Mouse (Mus musculus) intestine, embryonic 14.5 days (tissue): ENCODE data around the gene Pmpca. TPM values are rescaled to one million over a fixed set of nuclear protein-coding genes. Genes with fewer than 3 reads are reported as not detected.
A peak's percentile ranks its signal among the peaks of the same experiment; 100 is the strongest.

Experiments
- ATAC-seq: fragments of 200-750 bp; cut with Nextera tagmentation; replicated peaks from 2 replicates; pipeline ENCODE4 v1.8.0; 2017; ENCODE audit warnings: low read depth, moderate number of reproducible peaks, moderate TSS enrichment, moderate library complexity; ENCODE audit not compliant: low FRiP score, low TSS enrichment
- DNase-seq: peaks from one replicate; pipeline ENCODE4 v3.0.0-alpha.2; 2018; ENCODE audit warnings: low spot score
- H3K27ac ChIP-seq: fragments of 300-500 bp; sonication (generic); 2 replicates; pipeline ENCODE4 v1.5.1; 2014; ENCODE audit warnings: low read depth, mild to moderate bottlenecking, control low read depth
- H3K27me3 ChIP-seq: fragments of 300-500 bp; sonication (generic); replicated peaks from 2 replicates; pipeline ENCODE4 v1.6.1; 2014; ENCODE audit warnings: low read length, control low read depth; ENCODE audit not compliant: control insufficient read depth, insufficient read depth
- H3K36me3 ChIP-seq: fragments of 300-500 bp; sonication (generic); 2 replicates; pipeline ENCODE4 v1.6.1; 2014; ENCODE audit warnings: low read length, control low read depth; ENCODE audit not compliant: control insufficient read depth, insufficient read depth
- H3K4me1 ChIP-seq: fragments of 300-500 bp; sonication (generic); replicated peaks from 2 replicates; pipeline ENCODE4 v1.6.1; 2014; ENCODE audit warnings: low read length, control low read depth, mixed read lengths; ENCODE audit not compliant: control insufficient read depth, insufficient read depth
- H3K4me2 ChIP-seq: fragments of 300-500 bp; sonication (generic); 2 replicates; pipeline ENCODE4 v1.6.1; 2014; ENCODE audit warnings: low read length
- H3K4me3 ChIP-seq: fragments of 300-500 bp; sonication (generic); 2 replicates; pipeline ENCODE4 v1.5.1; 2014; ENCODE audit warnings: low read depth, low read length, control low read depth, mixed read lengths
- H3K9ac ChIP-seq: fragments of 300-500 bp; sonication (generic); 2 replicates; pipeline ENCODE4 v1.6.1; 2014; ENCODE audit warnings: mild to moderate bottlenecking, low read length
- H3K9me3 ChIP-seq: fragments of 300-500 bp; sonication (generic); 2 replicates; pipeline ENCODE4 v1.6.1; 2016; ENCODE audit warnings: low read length, control low read depth; ENCODE audit not compliant: control insufficient read depth
- WGBS: fragments of 180-500 bp; shearing (Covaris S2); extraction: QIAGEN DNeasy Blood & Tissue Kit; methylation state at CpG from one replicate; pipeline ENCODE4 v1.1.7; 2014; 5-methylcytosine and 5-hydroxymethylcytosine counted together
- polyA plus RNA-seq: library from polyadenylated mRNA; unstranded; fragments of >200 nt; fragmentation: Nextera tagmentation; extraction: Ambion mirVana; gene quantifications from 2 replicates; pipeline ENCODE4 v1.2.1, GENCODE M21; 2014

Gene Pmpca
- polyA plus RNA-seq, 1 experiment from 2014 or later: 90.2 TPM

DNA sequence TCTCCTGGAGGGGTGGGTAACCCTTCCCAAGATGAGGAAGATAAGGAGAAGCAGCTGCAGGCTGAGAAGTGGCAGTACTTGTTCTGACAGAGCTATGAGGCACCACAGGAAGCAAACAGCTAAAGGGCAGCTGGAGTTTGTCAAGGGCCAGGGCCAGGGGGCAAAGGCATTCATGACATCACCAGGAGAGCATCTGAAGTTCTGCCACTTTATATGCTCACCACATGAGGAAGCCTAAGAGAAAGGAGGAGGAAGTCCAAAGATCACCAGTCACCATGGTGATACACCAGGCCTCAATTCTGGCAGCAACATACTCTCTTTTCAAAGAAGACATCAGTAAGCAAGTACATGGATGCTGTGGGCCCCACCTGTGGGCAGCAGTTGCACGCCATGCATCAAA is 33.9 kb downstream of the Pmpca start:
- no peak for DNase-seq
- Histone ChIP-seq H3K4me2 (no peak overlapping the region), H3K36me3 (peaks cover 95% of the 10 kb centered on the region), H3K27me3 (no peaks in the 10 kb centered on the region), H3K9me3 (no peaks in the 10 kb centered on the region), H3K9ac (no peak overlapping the region), H3K4me1 (no peaks in the 10 kb centered on the region), H3K27ac (no peak overlapping the region), H3K4me3 (no peak overlapping the region)
- 0 out of 2 replicates have a peak, but pooled peaks have one; percentile 40 for ATAC-seq
- 88% methylated on average over 1 of the region's 1 CpGs for WGBS

DNA sequence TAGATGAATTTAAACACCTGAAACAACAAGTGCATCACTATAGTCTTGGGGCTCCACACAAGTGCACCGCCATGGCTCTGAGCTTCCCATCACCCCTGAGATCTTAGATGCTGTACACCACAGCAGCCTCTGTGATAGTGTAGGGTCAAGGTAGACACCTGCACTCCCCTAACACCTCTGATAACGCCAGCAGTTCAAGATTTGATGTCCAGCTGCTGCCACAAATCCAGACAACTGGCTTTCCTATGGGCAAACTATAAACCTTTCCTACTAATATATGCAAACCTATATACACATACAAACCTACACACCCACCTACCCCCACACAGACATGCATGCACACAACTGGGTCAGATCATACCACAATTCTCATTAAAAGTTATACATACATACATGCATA is 35.4 kb downstream of the Pmpca start:
- no peak for DNase-seq
- peaks cover 97% of the 10 kb centered on the region for H3K36me3 ChIP-seq

DNA sequence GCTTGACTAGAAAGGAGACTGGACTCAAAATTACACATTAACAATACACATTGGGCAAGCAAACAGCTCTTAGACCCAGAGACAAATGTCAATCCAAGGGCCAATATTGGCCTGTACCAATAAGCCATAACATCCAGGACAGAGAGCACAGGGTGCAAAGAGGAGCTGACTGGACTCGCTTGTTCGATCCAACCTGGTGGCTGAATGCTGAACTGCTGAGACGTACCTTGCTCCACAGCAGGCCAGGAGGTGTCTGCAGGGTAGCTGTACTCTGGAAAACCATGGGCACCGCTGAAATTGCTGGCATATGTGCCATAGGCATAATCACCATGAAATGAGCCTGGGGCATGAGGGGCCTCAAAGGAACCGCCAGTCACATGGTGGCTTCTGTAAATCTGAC is 40.7 kb downstream of the Pmpca start:
- H3K36me3 ChIP-seq: peaks cover 99% of the 10 kb centered on the region

More for the DNA sequence above, 35.4 kb downstream of the Pmpca start:
- no peaks in the 10 kb centered on the region for H3K27me3 ChIP-seq
- no peaks in the 10 kb centered on the region for H3K4me1 ChIP-seq
- H3K4me3 ChIP-seq: no peak overlapping the region
- no peak overlapping the region for H3K9ac ChIP-seq
- WGBS: 95% methylated on average over 2 of the region's 2 CpGs
- no peak overlapping the region for H3K4me2 ChIP-seq
- no peak for ATAC-seq
- no peaks in the 10 kb centered on the region for H3K9me3 ChIP-seq
- H3K27ac ChIP-seq: no peak overlapping the region

DNA sequence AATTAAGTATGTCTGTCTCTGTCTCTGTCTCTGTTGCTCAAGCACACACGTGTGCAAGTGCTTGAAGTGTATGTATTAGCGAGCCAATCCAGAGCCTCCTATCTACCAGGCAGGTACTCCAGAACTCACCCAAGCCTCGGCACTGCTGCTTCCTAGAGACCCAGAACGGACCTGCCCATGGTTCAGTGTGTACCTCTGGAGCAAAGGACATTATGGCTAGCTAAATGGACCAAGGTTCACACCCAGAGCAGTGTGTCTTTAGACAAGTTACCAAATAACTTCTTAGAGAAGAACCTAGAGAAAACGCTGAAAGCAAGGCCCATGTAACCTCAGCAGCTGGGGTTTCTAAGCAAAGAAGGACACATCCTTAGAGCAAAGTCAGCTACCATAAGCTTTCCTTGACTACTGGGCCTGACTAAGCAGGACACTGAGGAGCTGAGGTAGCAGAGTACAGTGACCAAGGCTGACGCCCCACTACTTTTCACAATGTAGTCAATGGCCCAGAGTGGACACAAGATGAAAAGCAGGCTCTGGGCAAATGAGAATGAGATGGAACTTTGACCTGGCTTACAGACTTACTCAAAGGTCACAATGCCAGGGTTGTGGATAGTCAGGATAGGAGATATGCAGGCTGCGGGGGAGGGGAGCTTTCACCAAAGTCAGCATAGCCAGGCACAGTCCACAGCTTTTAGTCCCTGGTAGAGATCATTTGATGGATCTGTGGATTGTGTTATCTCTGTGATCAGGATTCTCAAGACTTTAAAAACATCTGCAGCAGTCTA is 45.8 kb downstream of the Pmpca start:
- ATAC-seq: no peak
- H3K9ac ChIP-seq: no peak overlapping the region

More for the DNA sequence above, 40.7 kb downstream of the Pmpca start:
- H3K4me2 ChIP-seq: no peak overlapping the region
- WGBS: 95% methylated on average over 5 of the region's 5 CpGs
- DNase-seq: no peak
- no peaks in the 10 kb centered on the region for H3K9me3 ChIP-seq
- H3K9ac ChIP-seq: no peak overlapping the region
- no peaks in the 10 kb centered on the region for H3K27me3 ChIP-seq
- ATAC-seq: no peak
- no peak overlapping the region for H3K4me3 ChIP-seq
- no peak overlapping the region for H3K27ac ChIP-seq
- H3K4me1 ChIP-seq: no peaks in the 10 kb centered on the region

DNA sequence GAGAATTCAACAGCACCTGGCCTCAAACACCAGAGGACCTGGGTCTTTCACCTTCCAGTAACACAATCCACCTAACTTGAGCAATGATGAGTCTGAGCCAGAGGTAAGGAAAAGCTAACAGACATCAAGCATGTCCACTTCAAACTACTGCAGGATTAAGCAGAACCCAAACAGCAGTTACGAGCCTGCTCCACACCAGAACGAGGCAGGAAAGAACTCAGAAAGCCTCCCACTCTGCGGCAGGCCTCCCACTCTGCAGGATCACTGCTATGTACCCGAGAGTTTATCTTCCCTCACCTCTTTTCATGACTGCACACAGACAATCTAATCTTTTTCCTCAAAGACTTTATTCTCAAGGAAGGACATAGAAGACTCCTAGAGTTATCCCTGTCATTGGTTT is 48.1 kb downstream of the Pmpca start:
- ATAC-seq (no peak), DNase-seq (no peak)
- H3K4me2 ChIP-seq: no peak overlapping the region
- no peak overlapping the region for H3K27ac ChIP-seq
- 70% methylated on average over 4 of the region's 4 CpGs for WGBS
- no peaks in the 10 kb centered on the region for H3K27me3 ChIP-seq
- no peak overlapping the region for H3K4me3 ChIP-seq
- no peak overlapping the region for H3K9ac ChIP-seq
- H3K4me1 ChIP-seq: no peaks in the 10 kb centered on the region
- peaks cover 93% of the 10 kb centered on the region for H3K36me3 ChIP-seq
- H3K9me3 ChIP-seq: no peaks in the 10 kb centered on the region

More for the DNA sequence above, 45.8 kb downstream of the Pmpca start:
- H3K4me2 ChIP-seq: no peak overlapping the region
- no peak overlapping the region for H3K4me3 ChIP-seq
- DNase-seq: no peak
- WGBS: 92% methylated on average over 7 of the region's 7 CpGs
- H3K9me3 ChIP-seq: no peaks in the 10 kb centered on the region
- H3K27me3 ChIP-seq: no peaks in the 10 kb centered on the region
- peaks cover 96% of the 10 kb centered on the region for H3K36me3 ChIP-seq
- no peak overlapping the region for H3K27ac ChIP-seq
- H3K4me1 ChIP-seq: no peaks in the 10 kb centered on the region

DNA sequence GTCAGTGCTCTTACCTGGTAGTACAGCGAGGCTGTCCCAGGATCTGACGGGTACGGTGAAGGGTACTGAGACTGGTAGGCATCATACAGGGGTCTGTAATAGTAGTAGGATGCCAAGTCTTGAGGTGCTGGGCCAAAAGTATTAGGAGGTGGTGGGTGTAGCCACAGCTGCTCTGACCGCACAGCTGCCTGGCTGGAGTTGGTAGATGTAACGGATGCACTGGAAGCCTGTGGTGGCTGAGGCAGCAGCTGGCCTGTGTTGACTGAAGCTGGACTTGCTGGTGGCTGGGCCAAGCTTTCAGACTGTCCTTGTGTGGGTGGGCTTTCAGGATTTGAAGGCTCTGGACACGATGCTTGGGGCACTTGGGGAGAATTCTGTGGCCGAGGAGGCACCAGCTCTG is 49.2 kb downstream of the Pmpca start:
- Histone ChIP-seq H3K9me3 (no peaks in the 10 kb centered on the region), H3K4me1 (0 out of 2 replicates have a peak, but pooled peaks cover 4% of the 10 kb centered on the region), H3K4me3 (no peak overlapping the region), H3K9ac (no peak overlapping the region), H3K27me3 (no peaks in the 10 kb centered on the region), H3K36me3 (peaks cover 82% of the 10 kb centered on the region), H3K4me2 (no peak overlapping the region), H3K27ac (no peak overlapping the region)
- DNase-seq (no peak), ATAC-seq (no peak)
- 92% methylated on average over 7 of the region's 7 CpGs for WGBS

DNA sequence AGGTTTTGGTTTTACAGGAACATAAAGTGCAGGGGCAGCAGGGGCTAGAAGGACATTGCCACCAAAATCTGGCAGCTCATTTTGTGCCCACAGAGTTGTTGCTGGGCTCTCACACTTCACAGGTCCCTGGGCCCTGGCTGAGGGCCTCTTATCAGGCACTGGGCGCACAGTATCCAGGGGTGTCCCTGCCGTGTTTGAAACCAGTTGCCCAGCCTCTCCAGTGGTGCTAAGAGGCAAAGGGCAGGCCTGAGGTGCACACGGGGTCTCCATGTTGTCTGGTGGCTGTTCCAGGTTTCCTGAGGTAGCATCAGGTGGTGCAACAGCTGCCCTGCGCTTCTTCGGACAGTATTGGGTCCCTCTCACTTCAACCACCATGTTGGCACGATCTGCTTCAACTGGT is 50.5 kb downstream of the Pmpca start:
- H3K9me3 ChIP-seq: no peaks in the 10 kb centered on the region
- WGBS: 93% methylated on average over 6 of the region's 6 CpGs
- no peak for ATAC-seq
- H3K9ac ChIP-seq: no peak overlapping the region
- H3K4me2 ChIP-seq: no peak overlapping the region
- H3K27me3 ChIP-seq: no peaks in the 10 kb centered on the region
- no peak overlapping the region for H3K27ac ChIP-seq
- no peak overlapping the region for H3K4me3 ChIP-seq
- peaks cover 14% of the 10 kb centered on the region; the same call in 1 of the 2 replicates for H3K4me1 ChIP-seq
- no peak for DNase-seq
- H3K36me3 ChIP-seq: peaks cover 69% of the 10 kb centered on the region

DNA sequence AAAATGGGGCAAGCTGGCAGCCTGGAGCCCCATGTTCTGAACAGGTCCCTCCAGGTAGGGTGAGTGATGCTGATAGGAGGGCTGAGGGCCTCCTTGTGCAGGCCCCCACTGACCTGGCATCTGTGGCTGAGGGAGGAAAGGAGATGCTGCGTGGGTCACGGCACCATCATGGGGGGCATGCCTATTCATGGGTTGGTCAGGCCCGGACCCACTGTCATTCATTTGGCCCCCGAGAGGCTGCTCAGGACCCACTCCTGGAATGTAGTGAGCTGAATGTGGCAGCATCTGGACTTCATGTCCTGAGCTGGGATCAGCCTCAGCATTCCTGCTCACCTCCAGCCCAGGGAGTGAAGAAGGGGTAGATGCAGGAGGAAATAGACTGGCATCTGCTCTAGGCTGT is 52.1 kb downstream of the Pmpca start:
- Histone ChIP-seq H3K4me1 (peaks cover 15% of the 10 kb centered on the region), H3K4me2 (no peak overlapping the region), H3K9me3 (no peaks in the 10 kb centered on the region), H3K4me3 (no peak overlapping the region), H3K9ac (no peak overlapping the region), H3K27me3 (no peaks in the 10 kb centered on the region), H3K36me3 (peaks cover 53% of the 10 kb centered on the region), H3K27ac (no peak overlapping the region)
- DNase-seq (no peak), ATAC-seq (no peak)
- 96% methylated on average over 4 of the region's 4 CpGs for WGBS

DNA sequence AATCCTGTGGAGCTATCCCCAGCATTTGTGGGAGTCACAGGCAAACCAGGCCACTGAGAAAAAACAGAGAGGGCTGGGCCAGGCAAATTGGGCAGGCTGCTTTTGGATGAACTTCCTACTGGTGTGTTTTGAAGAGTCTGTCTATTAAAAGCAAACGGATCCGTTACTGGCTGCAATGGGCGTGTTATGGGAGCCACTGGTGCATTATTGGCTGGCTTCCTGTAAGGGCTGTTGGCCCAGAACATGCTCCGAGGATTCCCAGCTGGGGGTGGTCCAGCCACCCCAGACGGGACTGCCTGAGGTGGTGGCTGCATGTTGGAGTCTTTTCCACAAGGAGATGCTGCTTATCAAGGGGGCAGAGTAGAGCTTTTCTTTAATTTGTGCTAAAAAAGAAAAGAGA is 52.5 kb downstream of the Pmpca start:
- Histone ChIP-seq H3K9ac (no peak overlapping the region), H3K27ac (no peak overlapping the region), H3K9me3 (no peaks in the 10 kb centered on the region), H3K4me3 (no peak overlapping the region), H3K4me2 (no peak overlapping the region), H3K27me3 (no peaks in the 10 kb centered on the region), H3K36me3 (peaks cover 51% of the 10 kb centered on the region), H3K4me1 (peaks cover 19% of the 10 kb centered on the region)
- 85% methylated on average over 5 of the region's 5 CpGs for WGBS
- no peak for DNase-seq
- no peak for ATAC-seq
